Mouse (Mus musculus): ENCODE data around the gene Engase.

Engase gene

DNA sequence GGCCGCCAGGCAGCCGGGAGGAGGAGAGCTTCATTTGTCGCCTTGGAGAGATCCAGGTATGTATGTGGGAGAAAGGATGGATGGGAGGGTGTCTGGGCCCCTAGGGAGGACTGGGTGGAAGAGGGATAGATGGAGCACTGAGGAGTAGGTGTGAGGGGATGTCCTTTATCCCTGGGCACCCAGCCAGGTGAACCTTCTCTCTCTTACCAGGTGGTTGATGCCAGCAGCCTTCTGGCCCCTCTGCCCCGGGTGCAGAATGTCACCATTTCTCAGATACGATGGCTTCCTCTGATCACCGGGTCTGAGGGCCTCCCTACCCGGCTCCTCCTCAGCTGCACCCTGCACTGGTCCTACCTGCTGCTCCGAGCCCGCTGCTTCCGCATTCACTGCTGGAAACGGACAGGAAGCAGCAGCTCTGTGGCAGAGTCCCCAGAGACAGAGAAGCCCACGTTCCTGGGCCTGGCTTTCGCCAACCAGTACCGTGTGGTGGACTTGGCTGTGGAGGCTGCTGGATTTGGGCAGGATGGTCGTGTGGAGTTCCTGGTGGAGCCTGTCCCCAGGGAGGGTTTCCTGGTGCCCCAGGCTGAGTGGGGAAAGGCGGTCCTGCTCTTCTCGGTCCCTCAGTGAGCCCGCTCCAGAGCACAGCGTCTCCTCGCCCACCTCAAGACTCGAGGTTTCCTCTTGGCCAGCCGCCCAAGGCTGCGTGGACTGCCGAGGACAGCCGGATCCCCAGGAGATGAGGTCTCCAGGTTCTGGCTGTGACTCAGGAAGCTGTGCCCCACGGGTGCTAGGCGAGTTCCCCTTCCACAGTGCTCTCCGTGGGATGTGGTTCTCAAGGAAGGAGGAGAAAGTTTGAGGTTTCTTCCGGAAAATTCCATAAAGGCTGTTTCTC, 10.5 kb downstream of the Engase start:
- DNase-seq (ENCODE audit: low spot score in 2 of 2), result no peak

DNA sequence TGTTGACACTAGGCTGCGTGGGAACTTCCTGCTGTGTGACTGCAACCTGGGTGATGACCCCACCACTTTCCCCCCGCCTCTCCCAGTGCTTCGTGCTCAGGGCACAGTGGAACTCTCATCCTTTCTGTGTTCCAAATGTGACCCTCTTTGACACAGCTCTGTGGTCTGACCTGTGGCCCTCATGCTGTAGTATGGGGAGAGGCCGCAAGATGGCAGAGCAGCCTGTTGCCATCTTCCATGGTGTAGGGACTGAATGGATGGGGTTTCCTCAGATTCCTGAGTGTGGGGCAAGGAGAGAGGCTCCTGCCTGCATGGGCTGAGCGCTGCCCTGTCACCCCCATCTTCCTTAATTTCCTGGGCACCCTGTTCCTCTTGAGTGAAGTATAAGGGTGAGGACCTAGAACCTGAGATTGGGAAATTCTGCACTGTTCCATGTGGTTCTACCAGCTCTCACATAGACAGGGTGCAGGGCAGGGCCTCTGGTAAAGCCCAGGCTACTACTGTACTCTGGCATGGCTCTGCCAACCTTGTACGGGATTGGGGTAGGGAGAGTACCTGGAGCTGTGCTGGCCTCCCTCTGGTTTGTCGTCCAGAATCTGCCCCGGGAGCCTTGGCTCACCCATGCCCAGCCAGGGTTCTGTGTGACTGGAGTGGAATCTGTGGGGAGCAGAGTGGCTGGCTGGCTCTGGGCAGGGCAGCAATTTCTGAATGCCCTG, 11.7 kb downstream of the Engase start:
- DNase-seq (ENCODE audit: low spot score in 2 of 2), result no peak

DNA sequence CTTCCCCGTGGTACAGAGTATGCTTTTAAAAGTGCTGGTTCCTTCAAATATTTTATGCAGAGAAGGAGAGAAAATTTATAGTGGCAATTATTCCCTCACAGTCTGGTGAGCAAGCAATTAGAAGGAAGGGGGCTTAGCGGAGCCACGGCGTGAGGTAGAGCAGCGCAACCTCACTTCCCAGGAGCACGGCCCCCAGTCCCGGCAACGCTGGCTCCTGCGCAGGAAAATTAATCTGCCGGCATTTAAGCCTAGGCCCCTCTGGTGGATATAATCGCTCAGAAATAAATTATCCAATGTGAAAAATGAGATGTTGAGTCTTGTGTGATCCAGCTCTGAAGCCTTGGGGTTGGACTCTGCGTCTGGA, 12.3 kb downstream of the Engase start:
- DNase-seq (ENCODE audit: low spot score in 2 of 2), result no peak

DNA sequence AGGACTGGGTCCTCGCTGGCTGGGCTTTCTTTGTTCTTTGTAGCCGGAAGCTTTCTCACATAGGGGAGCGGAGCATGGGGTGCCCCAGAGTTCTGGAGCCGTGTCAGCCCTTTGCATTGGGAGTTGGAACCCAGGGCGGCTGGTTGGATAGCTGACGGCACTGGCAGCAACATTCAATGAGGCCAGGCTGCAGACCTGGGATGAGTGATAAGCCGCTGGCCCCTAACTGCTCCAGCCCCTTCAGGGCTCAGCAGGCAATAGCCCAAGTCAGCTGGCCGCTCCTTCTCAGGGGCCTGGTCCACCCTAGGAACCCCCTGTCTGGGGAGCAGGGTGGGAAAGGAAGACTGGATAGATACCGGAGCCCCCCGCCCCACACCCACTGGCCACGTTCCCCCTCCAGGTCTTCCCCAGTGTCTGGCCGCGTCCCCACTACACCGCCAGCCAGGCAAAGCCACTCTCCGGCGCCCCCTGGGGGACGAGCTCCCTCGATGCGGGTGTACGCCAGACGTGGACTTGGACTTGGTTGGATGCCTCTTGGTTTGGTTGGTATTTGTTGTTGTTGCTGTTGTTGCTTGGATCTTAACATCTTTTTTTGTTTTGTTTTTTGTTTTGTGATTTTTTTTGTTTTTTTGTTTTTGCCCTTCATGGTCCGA, 14.1 kb downstream of the Engase start:
- DNase-seq (ENCODE audit: low spot score in 2 of 2), result peak in 1 of 2 experiments; percentile 59

DNA sequence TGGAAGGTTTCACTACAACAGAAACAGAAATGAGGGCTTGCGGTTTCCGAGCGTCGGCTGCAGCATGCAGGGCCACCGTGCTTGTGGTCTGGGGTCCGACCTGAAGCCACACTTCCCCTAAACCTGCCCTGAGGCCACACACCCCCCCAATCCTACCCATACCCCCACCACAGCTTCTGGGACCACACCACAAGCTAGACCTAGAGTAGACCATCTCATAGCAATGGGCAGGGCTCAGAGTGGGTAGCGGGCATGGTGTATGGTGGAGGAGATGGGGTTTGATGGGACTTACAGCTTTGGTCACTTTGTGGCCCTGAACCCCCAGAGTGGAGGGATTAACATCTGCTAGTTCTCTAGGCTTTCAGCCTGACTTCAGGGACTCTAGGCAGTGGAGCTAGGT, 14.6 kb downstream of the Engase start:
- DNase-seq (ENCODE audit: low spot score in 2 of 2), result no peak

DNA sequence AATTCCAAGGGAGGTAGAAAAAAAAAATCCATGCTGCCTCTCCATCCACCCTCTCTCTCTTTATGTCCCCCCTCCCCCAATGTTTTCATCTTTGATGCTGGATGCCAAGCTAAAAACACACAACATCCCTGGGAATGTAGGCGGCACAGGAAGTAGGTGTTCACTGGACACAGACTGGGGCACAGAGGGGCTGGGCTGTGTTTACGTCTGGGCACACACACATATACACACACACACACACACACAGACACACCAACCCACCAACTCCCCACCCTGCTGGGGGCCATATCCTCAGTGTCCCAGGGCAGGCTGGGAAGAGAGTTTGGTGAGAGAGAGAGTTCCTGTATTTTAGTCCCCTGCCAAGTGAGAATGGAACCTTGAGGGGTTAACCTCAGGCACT, 16.8 kb downstream of the Engase start:
- no peak for DNase-seq (ENCODE audit: low spot score in 2 of 2)

DNA sequence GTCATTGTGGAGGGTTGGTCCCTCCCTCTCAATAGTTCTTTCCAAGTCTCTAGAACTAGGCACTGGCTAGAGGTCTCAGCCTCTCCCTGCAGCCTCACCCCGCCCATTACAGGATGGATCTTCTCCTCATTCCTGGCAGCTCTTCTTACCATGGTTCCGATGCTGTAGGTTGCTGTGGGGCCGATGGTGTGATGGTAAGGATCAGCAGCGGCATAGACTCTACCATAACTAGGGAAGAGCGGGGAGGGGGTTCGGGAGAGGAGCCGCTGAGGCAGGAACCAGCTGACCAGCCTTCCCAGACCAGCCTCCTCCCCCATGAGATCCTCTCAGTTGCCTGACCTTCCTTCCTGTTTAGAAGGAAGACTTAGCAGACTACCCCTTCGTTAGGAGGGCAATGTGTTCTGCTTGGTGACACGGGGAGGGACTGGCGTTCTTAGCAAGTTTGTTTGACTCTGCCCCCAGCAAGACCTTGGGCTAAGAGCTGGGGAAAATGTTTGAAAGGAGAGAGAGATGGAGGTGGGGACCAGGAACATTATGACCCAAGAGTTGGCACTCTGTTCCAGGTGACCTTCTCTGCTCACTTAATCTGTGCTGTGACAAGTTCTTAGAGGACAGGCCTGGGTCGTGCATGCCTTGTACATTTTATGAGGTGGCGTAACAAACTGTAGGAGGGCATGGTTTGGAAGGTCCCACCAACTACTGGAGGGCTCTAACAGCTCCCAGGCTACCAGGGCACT, 17.5 kb downstream of the Engase start:
- DNase-seq (ENCODE audit: low spot score in 2 of 2), result no peak

DNA sequence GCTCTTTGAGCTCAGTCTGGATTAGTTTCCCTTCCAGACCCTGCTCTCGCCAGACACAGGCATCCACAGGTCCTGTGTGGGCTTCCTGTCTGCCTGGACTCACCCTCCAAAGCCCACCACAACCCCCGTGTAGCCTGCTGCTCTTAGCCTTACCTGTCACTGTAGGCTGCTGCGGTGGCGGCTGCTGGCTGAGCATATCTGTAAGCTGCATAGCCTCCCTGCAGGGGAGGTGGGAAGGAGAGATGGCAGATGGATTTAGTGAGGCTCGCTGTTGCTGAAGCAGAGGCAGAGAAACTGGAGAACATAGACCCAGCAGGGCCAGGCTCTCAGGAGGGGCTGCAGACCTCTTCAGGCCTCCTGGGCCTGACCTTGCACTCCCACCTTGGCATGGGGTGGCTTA, 18.4 kb downstream of the Engase start:
- DNase-seq (ENCODE audit: low spot score in 2 of 2), result peak in 1 of 2 experiments; percentile 55

DNA sequence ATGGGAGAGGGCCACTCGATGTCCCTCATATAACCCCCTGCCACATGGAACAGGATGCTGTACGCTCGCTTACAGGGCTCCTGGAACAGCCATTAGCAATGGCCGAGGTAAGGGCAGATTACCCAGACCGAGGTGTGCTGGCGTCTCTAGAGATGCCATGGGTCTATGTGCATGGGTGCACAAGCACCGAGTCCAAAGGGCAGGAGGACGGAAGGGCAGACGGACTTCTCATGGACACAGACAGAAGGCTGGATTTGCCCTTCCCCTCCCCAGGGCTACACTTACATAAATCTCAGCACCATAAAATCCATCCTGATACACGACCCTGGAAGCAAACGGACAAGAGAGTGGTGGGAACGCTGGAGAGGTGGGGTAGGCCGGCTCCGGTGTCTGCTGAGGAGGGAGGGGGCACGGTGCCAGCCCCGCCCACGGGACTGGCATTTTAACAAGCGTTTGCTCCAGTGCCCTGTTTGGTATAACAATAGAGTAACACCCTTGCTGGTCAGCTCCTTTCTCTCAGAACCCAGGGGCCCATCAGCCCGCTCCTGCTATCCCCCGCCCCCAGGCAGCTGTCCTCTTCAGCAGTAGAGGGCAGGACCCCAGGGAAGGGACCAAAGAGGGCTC, 19.5 kb downstream of the Engase start:
- DNase-seq (ENCODE audit: low spot score in 2 of 2), result no peak

DNA sequence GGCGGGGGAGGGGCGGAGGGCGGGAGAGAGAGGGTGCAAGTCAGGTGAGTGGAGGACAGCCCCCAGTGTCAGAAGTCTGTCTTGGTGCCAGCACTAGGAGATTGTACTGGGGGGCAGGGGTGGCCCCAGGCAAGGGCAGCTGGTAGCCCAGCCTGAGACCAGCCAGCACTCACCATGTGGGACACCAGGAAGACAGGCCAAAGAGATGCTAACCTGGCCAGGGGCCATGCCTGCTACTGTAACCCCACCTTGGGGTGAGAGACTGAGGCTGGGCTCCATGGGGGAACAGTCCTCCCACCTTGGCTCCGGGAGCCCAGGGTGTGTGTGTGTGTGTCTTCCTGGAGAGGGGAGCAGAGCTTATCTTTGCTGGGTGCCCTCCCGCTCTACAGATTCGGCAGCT, 26.4 kb downstream of the Engase start:
- DNase-seq (ENCODE audit: low spot score in 2 of 2), result no peak

DNA sequence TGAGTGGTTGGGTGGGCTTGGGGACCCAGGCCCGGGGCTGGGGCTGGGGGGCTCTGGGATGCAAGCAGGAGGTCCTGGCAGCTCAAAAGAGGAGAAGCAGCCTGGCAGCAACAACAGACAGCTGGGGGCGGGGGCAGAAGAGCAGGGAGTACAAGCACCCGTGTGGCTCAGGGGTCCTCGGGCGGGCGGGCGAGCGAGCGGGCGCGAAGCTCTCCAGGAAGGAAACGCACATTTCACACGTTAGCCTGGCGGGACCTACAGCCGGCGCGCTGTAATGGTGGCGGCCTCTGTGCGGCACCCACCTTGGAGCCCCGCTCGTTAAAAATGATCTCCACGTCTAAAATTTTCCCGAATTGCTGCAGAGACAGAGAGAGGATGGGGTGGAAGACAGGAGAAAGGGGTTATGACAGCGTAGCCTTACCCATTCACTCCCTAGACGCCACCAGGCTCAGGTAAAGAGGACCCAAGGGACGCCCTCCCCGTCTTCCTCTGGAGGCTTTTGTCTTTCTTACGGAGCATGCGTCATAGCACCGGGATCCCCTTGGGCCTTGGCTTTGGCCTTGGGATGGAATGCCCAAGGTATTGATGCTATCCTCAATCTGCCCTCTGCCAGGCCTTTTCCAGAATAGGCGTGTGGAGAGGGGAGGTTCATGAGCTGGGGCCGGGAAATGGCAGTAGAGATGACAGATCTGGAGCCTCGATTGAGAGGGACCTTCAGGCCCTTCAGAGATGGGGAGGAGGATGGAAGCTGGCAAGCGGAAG, 27.0 kb downstream of the Engase start:
- DNase-seq (ENCODE audit: low spot score in 2 of 2), result no peak

DNA sequence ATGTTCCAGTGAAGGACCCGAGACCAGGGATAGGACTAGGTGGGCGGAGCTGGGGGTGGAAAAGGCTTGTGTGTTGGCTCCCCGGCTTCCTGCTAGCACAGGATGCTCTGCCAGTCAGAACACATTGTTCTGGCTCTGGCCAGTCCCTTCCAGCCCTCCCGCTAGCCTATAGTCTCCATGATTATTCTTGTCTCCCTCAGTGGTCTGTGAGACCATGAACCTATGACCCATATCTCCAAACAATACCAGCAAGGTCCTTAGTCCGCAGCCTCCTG, 27.5 kb downstream of the Engase start:
- DNase-seq (ENCODE audit: low spot score in 2 of 2), result no peak

DNA sequence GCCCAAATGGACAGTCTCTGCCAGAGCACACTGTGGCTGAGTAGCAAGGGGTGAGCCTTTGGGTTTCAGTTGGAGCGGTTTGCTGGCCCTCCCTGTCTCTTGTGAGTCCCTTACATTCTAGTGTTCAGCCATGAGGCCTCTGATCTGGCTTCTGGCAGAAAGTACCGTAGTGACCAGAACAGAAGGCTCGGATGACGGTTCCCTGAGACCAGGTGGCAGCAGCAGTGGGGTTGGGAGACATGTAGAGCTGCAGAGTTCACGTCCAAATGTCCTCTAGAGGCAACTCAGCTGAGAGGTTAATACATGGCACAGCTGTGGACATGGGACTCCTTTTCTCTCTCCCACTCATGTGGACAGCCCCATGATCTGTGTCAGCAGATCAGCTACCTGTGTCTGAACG, 30.5 kb downstream of the Engase start:
- DNase-seq (ENCODE audit: low spot score in 2 of 2), result no peak

DNA sequence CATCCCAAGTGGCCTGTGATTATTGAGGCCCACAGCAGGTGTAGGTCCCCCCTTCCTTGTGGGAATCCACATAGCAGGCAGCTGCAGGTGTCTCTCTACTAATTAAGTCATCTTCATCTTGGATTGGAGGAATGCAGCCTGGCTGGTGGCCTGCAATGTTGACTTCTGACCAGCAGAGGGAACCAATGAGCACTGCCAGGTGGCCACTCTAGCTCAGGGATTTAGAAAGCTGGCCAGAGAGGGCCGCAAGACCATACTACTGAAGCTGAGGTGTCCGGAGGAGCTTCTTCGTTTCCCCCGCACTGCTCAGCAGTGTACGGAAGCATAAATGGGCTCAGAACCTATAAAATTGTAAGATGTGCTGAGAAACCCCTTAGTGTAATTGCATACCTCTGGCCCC, 31.3 kb downstream of the Engase start:
- peak in 1 of 2 experiments; percentile 87 for DNase-seq (ENCODE audit: low spot score in 2 of 2)

DNA sequence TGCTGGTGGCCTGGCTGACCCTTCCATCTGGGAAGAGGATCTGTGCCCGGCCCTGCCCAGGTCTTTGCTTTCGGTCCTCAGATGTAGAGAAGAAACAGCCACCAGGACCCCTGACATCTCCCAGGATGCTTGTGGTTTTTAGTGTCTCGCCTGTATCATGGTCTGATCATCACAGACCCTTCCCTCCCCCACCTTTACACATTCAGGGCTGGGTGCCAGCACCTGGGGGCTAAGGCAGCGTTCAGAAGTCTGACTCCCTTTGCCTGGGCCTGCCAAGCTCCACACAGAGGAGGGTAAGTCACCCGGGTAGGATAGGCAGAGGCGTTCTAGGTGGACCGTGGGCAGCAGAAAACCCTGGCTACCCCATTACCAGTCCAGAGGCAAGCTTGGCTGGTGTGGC, 31.7 kb downstream of the Engase start:
- no peak for DNase-seq (ENCODE audit: low spot score in 2 of 2)

DNA sequence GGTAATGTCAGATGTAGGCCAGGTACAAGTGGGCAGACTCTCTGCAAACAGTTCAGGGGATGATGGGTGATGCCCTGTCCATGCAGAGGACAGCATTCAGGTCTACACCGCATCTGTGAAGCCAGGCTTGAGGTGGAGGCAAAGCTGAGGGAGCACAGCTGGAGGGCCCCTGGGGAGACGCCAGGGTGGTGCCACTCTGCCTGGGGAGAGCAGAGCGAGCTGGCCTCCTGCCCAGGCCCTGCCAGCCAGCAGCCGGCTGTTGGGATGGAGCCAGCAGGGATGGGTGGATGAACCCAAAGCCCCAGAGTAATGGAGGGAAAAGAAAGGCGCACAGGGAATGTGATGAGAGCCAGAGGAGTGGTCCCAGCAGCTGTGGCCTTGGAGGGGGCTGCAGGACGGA, 35.2 kb downstream of the Engase start:
- peak in 1 of 2 experiments; percentile 55 for DNase-seq (ENCODE audit: low spot score in 2 of 2)

DNA sequence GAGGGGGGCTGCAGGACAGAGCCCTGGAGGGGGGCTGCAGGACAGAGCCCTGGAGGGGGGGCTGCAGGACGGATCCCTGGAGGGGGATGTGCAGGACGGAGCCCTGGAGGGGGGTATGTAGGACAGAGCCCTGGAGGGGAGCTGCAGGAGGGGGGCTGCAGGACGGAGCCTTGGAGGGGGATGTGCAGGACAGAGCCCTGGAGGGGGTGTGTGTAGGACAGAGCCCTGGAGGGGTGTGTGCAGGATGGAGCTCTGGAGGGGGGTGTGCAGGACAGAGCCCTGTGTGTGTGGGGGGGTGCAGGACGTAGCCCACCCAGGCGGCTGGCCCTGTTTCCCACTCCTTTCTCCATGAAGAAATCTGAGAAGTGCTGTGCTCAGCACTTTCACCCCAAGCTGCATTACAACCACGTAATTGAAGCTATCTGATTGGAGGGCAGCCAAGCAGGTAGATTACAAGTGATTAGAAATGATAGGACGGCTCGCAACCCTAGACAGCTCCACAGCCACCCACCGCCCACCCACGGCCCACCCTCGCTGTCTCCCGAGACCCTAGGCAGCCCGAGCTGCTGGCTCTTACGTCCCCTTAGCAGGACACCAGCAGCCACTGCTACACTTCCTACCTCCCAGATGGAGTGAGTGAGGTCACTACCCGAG, 35.8 kb downstream of the Engase start:
- no peak for DNase-seq (ENCODE audit: low spot score in 2 of 2)

DNA sequence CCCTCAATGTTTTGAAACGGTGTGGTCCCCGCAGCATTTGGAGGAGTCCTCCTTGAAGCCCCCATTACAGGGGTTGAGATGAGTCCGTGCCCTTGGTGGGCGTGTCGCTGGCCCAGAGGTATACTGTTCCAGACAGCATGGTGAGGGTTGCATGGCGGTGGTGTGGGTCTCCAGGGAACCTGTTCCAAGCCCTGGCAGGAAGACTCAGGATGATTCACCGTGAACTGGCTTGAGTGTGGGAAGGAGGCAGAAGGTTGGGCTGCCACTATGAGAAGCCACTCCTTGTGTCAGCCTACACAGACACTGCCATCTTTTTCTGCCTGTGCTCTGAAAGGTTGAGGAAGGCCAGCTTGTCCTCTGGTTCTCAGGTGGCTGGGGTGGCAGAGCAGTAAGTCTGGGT, 41.3 kb downstream of the Engase start:
- DNase-seq (ENCODE audit: low spot score in 2 of 2), result no peak

DNA sequence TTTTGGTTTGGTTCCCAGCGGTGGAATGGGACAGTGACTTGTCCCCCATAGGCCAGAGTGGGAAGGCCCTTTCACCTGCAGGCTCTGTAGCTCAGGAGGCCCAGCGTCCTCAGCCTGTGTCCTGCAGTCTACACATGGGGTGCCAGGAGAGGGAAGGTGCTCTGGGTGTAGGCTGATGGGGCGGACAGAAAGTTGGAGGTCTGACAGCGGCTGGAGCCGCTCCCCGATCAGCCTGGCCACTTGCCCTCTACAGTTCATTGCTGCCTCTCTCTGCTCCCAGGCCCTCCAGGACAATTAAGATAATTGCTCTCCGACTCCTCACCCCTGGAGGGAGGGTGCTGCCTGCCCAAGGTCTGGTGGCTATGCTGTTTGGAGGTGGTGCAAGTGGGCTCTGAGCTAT, 42.1 kb downstream of the Engase start:
- DNase-seq (ENCODE audit: low spot score in 2 of 2), result no peak

DNA sequence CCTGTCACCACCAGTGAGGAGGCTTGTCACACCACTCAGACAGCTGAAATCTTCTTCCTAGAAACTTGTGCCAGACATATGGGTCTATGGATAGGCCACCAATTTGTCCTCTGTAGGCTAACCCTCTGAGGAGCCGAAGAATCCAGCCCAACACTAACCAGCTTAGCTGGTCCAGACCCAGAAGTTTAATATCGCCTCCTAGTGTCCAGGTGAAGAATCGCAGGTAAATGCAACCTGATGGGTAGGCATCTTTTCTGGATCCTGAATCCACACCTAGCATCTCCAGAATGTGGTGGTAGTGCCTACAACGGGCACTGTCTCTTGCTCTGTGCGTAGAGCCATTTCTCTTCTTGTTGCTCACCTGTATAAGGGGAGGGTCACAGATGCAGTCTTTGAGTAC, 43.6 kb downstream of the Engase start:
- no peak for DNase-seq (ENCODE audit: low spot score in 2 of 2)

DNA sequence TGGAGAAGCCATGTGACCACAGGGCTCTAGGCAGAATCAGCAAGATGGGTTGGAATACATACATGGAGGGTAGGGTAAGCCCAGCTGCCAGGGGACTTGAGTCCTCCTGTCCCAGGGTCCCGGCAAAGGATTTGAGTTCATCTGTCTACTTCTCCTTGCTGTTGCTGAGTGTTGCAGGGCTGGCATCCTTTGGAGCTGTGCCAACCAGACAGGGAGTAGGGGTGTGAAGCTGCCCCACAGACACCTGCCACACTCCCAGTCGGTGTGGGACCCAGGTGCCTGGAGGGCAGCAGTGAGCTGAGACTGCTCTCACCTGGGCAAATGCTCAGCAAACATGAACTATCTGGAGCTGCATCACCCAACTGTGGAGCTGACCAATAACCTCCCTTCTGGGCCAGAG, 44.3 kb downstream of the Engase start:
- no peak for DNase-seq (ENCODE audit: low spot score in 2 of 2)
